Mouse (Mus musculus) lung, adult 18-20 months (tissue): ENCODE data around the gene Pmm2.

Experiments used
- DNase-seq, 2 experiments: peaks; one replicate each; pipeline ENCODE4 v3.0.0; 2022; ENCODE audit warnings: mixed read lengths in 2 of 2

Gene Pmm2

GRCm38 (mm10) chr16:8685087-8685486 is 47.6 kb downstream of the Pmm2 start:
- DNase-seq = no peak

DNA sequence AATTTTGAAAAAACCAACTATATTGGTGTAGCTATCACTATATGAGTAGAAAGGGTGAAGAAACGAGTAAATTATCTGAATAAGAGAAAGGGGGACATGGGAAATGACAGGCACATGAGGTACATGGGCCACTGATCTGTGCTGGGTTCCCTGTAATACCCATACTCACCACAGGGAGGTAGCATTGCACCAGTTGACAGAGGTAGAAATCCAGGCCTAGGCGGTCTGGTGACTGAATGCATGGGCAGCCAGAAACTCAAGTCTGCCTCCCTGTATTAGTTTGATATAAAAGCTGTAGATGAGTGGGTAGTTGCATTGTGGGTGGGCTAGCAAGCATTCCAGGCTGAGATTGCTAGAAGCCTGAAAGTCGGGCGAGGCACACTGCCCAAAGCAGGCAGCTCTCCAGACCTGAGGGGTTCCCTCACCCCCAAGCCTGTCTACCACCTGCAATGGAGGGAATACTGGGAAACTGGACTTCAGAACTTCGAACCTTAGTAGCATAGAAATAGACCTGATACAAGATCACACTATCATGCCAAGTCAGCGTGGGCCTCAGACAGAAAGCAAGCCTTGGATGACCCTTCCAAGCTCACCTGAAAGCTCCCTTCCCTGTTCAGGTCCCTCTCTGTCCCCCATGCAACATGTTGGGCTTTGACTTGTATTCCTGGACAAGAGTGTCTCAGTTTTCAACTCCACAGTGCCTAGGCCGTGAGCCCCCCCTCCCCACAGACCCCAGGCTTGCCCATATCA is 48.8 kb downstream of the Pmm2 start:
- peak; percentile 66 to 71 for DNase-seq

DNA sequence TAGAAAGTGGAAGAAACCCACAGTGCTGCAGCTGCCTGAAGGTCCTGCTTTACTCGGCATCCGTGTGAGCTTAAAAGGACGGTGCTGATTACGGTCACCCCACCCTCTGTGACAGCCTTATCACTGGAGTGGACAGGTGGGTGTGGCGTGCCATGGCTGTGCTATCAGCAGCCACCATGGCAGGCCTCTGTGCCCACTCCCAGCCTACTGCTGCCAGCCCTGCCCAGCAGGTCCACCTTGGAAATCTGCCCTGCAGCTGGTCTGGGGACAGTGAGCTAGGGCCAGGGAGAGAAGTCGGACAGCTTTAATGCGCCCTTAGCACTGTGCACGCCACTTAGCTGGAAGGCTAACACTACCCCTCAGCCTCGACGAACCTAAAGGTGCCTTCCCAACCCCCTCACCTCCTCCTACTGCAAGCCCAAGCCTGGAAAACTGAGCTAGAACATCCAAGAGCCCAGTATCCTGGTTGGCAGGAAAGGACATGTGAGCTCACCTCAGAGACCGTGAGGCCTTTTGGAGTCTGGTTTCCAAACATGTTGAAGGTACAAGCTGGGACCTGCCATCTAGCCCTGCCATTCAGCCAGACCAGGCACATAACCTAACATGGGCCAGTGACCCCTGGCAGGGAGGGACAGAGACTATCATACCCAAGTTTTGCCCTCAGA is 49.5 kb downstream of the Pmm2 start:
- DNase-seq = no peak

GRCm38 (mm10) chr16:8687559-8688112 is 50.2 kb downstream of the Pmm2 start:
- no peak for DNase-seq

- DNase-seq = no peak
These were observed 52.6 kb downstream of the Pmm2 start for GRCm38 (mm10) chr16:8689979-8690656.

- no peak for DNase-seq
These were observed 53.7 kb downstream of the Pmm2 start for GRCm38 (mm10) chr16:8691206-8691605.

DNA sequence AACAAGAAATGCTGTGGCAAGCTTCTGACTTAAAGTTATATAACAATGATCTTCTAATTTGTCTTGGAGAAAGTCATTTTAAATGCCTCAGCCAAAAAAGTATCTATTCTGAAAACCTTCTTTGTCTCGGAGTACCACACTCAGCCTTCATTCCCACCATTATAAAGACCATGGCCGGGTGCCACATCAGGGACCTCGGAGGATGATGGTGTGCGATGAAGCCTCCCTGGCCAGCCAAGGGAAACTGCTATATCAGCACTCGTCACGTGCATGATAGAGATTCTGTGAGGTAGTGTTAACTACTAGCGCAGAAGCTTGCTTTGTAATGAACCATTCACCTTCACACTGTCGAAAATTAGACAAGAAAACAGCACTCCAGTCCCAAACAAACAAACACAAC is 62.1 kb downstream of the Pmm2 start:
- no peak for DNase-seq

GRCm38 (mm10) chr16:8700586-8700985 is 63.1 kb downstream of the Pmm2 start:
- DNase-seq = no peak

- no peak for DNase-seq
These were observed 74.5 kb downstream of the Pmm2 start for GRCm38 (mm10) chr16:8711998-8712397.
